Mouse (Mus musculus) gastrocnemius, postnatal 4 days (tissue): ENCODE measurements around the gene Dennd5b. TPM values are rescaled to one million over a fixed set of nuclear protein-coding genes. Genes with fewer than 3 reads are reported as not detected.
"Not testable (repeated sequence)": the region's sequence is repeated elsewhere in the genome, so short reads cannot be mapped to it uniquely, and the experiment has no call there.

ENCODE experiments used
- DNase-seq, 2 experiments: peaks; one replicate each; pipeline ENCODE4 v3.0.0; 2021 to 2022; ENCODE audit warnings: low spot score in 2 of 2, mixed read lengths in 2 of 2
- long read RNA-seq, 2 experiments: library from polyadenylated mRNA; stranded (forward); transcript quantifications; one replicate each; pipeline ENCODE4 v2.0.0; 2021
- total RNA-seq, 2 experiments: library from RNA; stranded (reverse); gene quantifications; 2 replicates each; pipeline ENCODE4 v1.2.3; 2021

Dennd5b gene
- total RNA-seq = 10 to 100 TPM; 16.9 to 21.1 TPM
- long read RNA-seq, experiment 1, full-length matches to known transcripts = 2 of 6 reads
- long read RNA-seq, experiment 1, partial matches to known transcripts = 0 of 6 reads
- long read RNA-seq, experiment 1, other reads (novel, unspliced or antisense) = 4 of 6 reads
- long read RNA-seq, experiment 2, full-length matches to known transcripts = 2 of 7 reads
- long read RNA-seq, experiment 2, partial matches to known transcripts = 1 of 7 reads
- long read RNA-seq, experiment 2, other reads (novel, unspliced or antisense) = 4 of 7 reads

- peak; percentile 69 to 81 for DNase-seq
Observed at GRCm38 (mm10) chr6:149101076-149101942, at the start of gene Dennd5b. Gene Dennd5b (minus strand): TSS chr6:149101680.

GRCm38 (mm10) chr6:149148436-149149229 lies 47.2 kb upstream of the Dennd5b start:
- no peak for DNase-seq

GRCm38 (mm10) chr6:149145143-149145542 lies 43.7 kb upstream of the Dennd5b start:
- no peak for DNase-seq

GRCm38 (mm10) chr6:149141393-149142173 lies 40.1 kb upstream of the Dennd5b start:
- peak; percentile 66 to 84 for DNase-seq

- no peak for DNase-seq
Observed at GRCm38 (mm10) chr6:149139471-149139870, 38.0 kb upstream of the Dennd5b start, which contains the start of gene Etfbkmt. Gene Etfbkmt (plus strand): TSS chr6:149139849.

- no peak for DNase-seq
Observed at GRCm38 (mm10) chr6:149139011-149139410, 37.5 kb upstream of the Dennd5b start.

- no peak for DNase-seq
Observed at GRCm38 (mm10) chr6:149137936-149138335, 36.5 kb upstream of the Dennd5b start.

GRCm38 (mm10) chr6:149135631-149136030 lies 34.2 kb upstream of the Dennd5b start:
- no peak for DNase-seq

- no peak for DNase-seq
Observed at GRCm38 (mm10) chr6:149134391-149135150, 33.1 kb upstream of the Dennd5b start.

- peak in 1 of 2 experiments; percentile 20 for DNase-seq
Observed at GRCm38 (mm10) chr6:149132311-149133077, 31.0 kb upstream of the Dennd5b start.

GRCm38 (mm10) chr6:149131111-149131510 lies 29.6 kb upstream of the Dennd5b start:
- no peak for DNase-seq

- not testable (repeated sequence) for DNase-seq
Observed at GRCm38 (mm10) chr6:149129870-149130269, 28.4 kb upstream of the Dennd5b start, which contains the start of gene Gm10203. Gene Gm10203 (plus strand): TSS chr6:149130170.

- peak in 1 of 2 experiments; percentile 20 for DNase-seq
Observed at GRCm38 (mm10) chr6:149126675-149127074, 25.2 kb upstream of the Dennd5b start.

GRCm38 (mm10) chr6:149123042-149123441 lies 21.6 kb upstream of the Dennd5b start:
- DNase-seq = no peak

- peak; percentile 18 to 52 for DNase-seq
Observed at GRCm38 (mm10) chr6:149119853-149120252, 18.4 kb upstream of the Dennd5b start.

GRCm38 (mm10) chr6:149118935-149119334 lies 17.5 kb upstream of the Dennd5b start:
- no peak for DNase-seq

GRCm38 (mm10) chr6:149116992-149117391 lies 15.5 kb upstream of the Dennd5b start:
- no peak for DNase-seq

GRCm38 (mm10) chr6:149108909-149109308 lies 7.4 kb upstream of the Dennd5b start:
- DNase-seq = no peak

GRCm38 (mm10) chr6:149107615-149108014 lies 6.1 kb upstream of the Dennd5b start:
- no peak for DNase-seq
